Mouse (Mus musculus) liver, postnatal 0 days (tissue): Measurements from ENCODE around the gene Pet117. TPM values are rescaled to one million over a fixed set of nuclear protein-coding genes. Genes with fewer than 3 reads are reported as not detected.
A peak's percentile ranks its signal among the peaks of the same experiment; 100 is the strongest.

Experiments used
- ATAC-seq: fragments of 200-750 bp; cut with Nextera tagmentation; 2 replicates; pipeline ENCODE4 v1.8.0; 2017; ENCODE audit warnings: mild to moderate bottlenecking, moderate library complexity
- DNase-seq: peaks from one replicate; pipeline ENCODE4 v3.0.0-alpha.2; 2016
- H3K27ac ChIP-seq: fragments of 300-500 bp; sonication (generic); 2 replicates; pipeline ENCODE4 v1.5.1; 2014; ENCODE audit warnings: antibody characterized with exemption, moderate library complexity, mild to moderate bottlenecking, low read depth
- H3K27me3 ChIP-seq: fragments of 300-500 bp; sonication (generic); 2 replicates; pipeline ENCODE4 v1.6.1; 2014; ENCODE audit warnings: low read length, control low read depth, mixed read lengths; ENCODE audit not compliant: insufficient read depth
- H3K36me3 ChIP-seq: fragments of 300-500 bp; sonication (generic); replicated peaks from 2 replicates; pipeline ENCODE4 v1.6.1; 2014; ENCODE audit warnings: mild to moderate bottlenecking, control low read depth, low read length, moderate library complexity, mixed read lengths; ENCODE audit not compliant: insufficient read depth
- H3K4me1 ChIP-seq: fragments of 300-500 bp; sonication (generic); 2 replicates; pipeline ENCODE4 v1.6.1; 2014; ENCODE audit warnings: antibody characterized with exemption, mild to moderate bottlenecking, control low read depth; ENCODE audit not compliant: insufficient read depth
- H3K4me2 ChIP-seq: fragments of 300-500 bp; sonication (generic); 2 replicates; pipeline ENCODE4 v1.6.1; 2014; ENCODE audit warnings: low read depth, mild to moderate bottlenecking, low read length, moderate library complexity, mixed read lengths
- H3K4me3 ChIP-seq: fragments of 300-500 bp; sonication (generic); 2 replicates; pipeline ENCODE4 v1.5.1; 2014; ENCODE audit warnings: low read depth, low read length
- H3K9ac ChIP-seq: fragments of 300-500 bp; sonication (generic); replicated peaks from 2 replicates; pipeline ENCODE4 v1.6.1; 2014; ENCODE audit warnings: mild to moderate bottlenecking, moderate library complexity
- H3K9me3 ChIP-seq: fragments of 300-500 bp; sonication (generic); 2 replicates; pipeline ENCODE4 v1.6.1; 2016; ENCODE audit warnings: mild to moderate bottlenecking, control low read depth, low read length, mixed read lengths
- CTCF ChIP-seq: sonication (generic); IDR thresholded peaks from 2 replicates; pipeline ENCODE4 v1.5.1; 2016; ENCODE audit warnings: antibody characterized with exemption, low read depth
- EP300 ChIP-seq: IDR thresholded peaks from 2 replicates; pipeline ENCODE4 v1.6.1; 2016; ENCODE audit warnings: antibody characterized with exemption, low read depth, mild to moderate bottlenecking
- WGBS: fragments of 180-500 bp; shearing (Covaris S2); extraction: QIAGEN DNeasy Blood & Tissue Kit; methylation state at CpG from one replicate; pipeline ENCODE4 v1.1.7; 2014; ENCODE audit not compliant: insufficient replicate concordance; 5-methylcytosine and 5-hydroxymethylcytosine counted together
- polyA plus RNA-seq: library from polyadenylated mRNA; unstranded; fragments of >200 nt; fragmentation: Nextera tagmentation; extraction: Ambion mirVana; gene quantifications from 2 replicates; pipeline ENCODE4 v1.2.1, GENCODE M21; 2015

Pet117 gene
- polyA plus RNA-seq, 1 experiment from 2014 or later = 2.2 TPM

DNA sequence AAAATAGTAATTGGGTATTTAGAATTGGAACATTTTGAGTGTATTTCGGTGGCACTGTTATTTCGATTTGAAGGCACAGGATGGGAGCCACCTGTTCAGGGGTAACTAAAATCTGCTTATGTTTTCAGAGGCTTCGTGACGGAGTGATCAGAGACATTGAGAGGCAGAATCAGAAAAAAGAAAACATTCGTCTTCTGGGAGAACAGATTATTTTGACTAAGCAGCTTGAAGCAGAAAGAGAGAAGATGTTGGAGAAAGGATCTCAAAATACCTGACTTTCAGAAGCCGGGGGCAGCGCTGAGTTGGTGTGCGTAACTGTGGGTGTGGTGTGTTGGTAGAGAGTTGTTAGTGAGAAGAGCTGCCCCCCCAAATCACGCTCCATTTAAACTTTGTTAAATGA is 4.3 kb downstream of the Pet117 start:
- Histone ChIP-seq H3K9ac (no peak overlapping the region), H3K27me3 (no peaks in the 10 kb centered on the region), H3K4me1 (peaks cover 15% of the 10 kb centered on the region; the same call in 1 of the 2 replicates), H3K9me3 (no peaks in the 10 kb centered on the region), H3K27ac (no peak overlapping the region), H3K4me3 (no peak overlapping the region), H3K4me2 (no peak overlapping the region), H3K36me3 (peaks cover 33% of the 10 kb centered on the region)
- TF ChIP-seq CTCF = no peak
- TF ChIP-seq EP300 = no peak
- no peak for ATAC-seq
- no peak for DNase-seq
- WGBS = 88% methylated on average over 9 of the region's 9 CpGs

DNA sequence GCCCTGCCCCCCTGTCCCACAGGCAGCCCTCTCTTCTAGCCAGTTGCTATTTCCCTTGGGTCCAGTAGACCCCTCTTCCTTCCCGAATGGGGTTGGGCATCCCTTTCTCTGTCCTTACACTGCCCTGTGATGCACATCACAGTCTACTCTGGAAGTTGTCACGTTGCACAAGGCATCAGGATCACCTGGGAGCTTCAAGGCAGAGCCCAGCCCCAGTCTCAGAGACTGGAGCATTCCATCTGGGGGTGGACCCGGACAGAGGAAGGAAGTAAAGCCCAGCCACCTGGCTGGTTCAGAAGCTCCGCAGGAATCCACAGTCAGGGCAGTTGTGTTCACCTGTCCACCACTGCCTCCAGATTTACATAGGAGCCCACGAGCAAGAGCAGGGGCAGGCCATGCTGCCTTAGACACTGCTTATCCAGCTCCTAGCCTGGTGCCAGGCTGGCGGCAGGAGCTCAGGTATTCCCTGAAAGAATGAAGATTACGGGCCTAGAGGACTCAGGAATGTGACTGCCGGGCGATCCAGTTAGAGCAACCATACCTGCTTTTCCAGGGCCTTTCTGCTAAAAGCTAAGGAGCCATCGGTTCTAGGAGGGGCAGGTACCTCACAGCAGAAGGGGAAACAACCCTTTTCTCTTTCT is 6.4 kb downstream of the Pet117 start:
- H3K4me3 ChIP-seq = no peak overlapping the region
- H3K36me3 ChIP-seq = peaks cover 51% of the 10 kb centered on the region
- DNase-seq = no peak
- ATAC-seq = no peak
- no peaks in the 10 kb centered on the region for H3K27me3 ChIP-seq
- H3K4me1 ChIP-seq = peaks cover 5% of the 10 kb centered on the region; the same call in 1 of the 2 replicates
- H3K9me3 ChIP-seq = no peaks in the 10 kb centered on the region
- H3K4me2 ChIP-seq = no peak overlapping the region
- no peak overlapping the region for H3K27ac ChIP-seq
- H3K9ac ChIP-seq = no peak overlapping the region
- TF ChIP-seq CTCF (no peak), EP300 (no peak)
- 78% methylated on average over 10 of the region's 10 CpGs for WGBS

DNA sequence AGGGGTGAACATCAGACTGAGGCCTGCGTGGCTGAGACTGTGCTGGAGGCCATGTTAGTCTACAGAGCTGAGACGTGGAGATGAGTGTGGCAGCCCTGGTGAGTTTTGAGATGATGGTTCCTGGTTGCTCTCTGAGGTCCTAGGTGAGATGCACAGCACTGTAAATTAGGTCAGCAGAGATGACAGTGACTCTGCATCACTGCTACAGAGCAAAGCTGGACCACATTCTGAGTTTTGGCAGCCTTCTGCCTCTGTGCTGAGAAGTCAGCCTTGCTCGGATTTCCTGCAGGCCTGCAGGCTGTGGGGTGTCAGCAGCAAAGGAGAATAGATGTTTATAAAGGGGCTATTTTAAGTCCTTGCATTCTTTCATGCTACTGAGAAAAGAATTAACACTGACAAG is 12.5 kb downstream of the Pet117 start:
- Histone ChIP-seq H3K36me3 (peaks cover 69% of the 10 kb centered on the region), H3K27me3 (no peaks in the 10 kb centered on the region), H3K4me2 (no peak overlapping the region), H3K9me3 (no peaks in the 10 kb centered on the region), H3K27ac (no peak overlapping the region), H3K9ac (no peak overlapping the region), H3K4me3 (no peak overlapping the region), H3K4me1 (no peaks in the 10 kb centered on the region)
- 87% methylated on average over 3 of the region's 3 CpGs for WGBS
- ATAC-seq = no peak
- no peak for TF ChIP-seq EP300
- no peak for TF ChIP-seq CTCF
- DNase-seq = no peak

DNA sequence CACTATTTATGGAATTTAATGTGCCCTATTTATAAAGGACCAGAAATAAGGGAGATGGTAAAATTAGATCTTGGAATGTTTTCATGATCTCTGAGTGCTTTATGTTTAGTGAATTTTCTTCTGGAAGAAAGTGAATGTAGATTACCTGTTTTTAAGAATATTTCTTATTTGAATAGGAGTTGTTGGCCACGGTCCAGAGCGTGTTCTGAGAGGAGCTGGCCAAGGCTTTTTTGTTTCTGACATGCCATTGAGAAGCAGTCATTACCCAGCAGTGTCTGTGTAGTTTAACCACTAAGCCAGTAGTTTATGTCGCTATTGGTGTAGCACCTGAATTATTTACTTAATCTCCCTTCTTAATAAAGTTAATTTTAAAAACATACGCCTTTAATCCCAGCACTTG is 12.9 kb downstream of the Pet117 start:
- no peak overlapping the region for H3K27ac ChIP-seq
- H3K4me1 ChIP-seq = no peaks in the 10 kb centered on the region
- no peak overlapping the region for H3K4me3 ChIP-seq
- no peak overlapping the region for H3K9ac ChIP-seq
- no peak overlapping the region for H3K4me2 ChIP-seq
- no peak for ATAC-seq
- TF ChIP-seq CTCF (no peak), EP300 (no peak)
- peaks cover 67% of the 10 kb centered on the region for H3K36me3 ChIP-seq
- H3K9me3 ChIP-seq = no peaks in the 10 kb centered on the region
- DNase-seq = no peak
- no peaks in the 10 kb centered on the region for H3K27me3 ChIP-seq
- 90% methylated on average over 4 of the region's 4 CpGs for WGBS

DNA sequence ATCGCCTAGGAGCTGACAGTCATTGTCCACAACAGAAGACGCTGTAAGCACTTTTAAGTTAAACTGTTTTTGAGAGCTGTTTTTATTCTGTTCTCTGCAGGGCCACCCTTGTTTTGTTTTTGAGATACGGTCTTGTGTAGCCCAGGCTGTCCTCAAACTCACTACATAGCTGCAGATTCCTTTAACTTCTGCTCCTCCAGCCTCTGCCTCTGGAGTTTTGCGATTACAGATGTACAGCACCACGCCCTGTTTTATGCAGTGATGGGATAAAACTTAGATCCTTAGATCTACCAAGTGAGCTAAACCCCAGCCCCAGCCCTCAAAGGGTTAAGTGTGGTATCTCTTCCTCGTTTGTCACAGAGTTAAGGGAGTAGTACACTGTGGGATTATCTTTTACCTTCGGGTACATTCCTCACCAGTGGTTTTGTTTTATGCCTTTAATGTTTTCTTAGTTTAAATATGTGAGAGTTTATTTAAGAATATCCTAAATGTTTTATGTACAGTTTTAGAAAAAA is 13.9 kb downstream of the Pet117 start:
- ATAC-seq (peak; percentile 43), DNase-seq (no peak)
- Histone ChIP-seq H3K36me3 (peaks cover 60% of the 10 kb centered on the region), H3K27me3 (no peaks in the 10 kb centered on the region), H3K9me3 (no peaks in the 10 kb centered on the region), H3K4me3 (no peak overlapping the region), H3K4me2 (no peak overlapping the region), H3K9ac (no peak overlapping the region), H3K27ac (no peak overlapping the region), H3K4me1 (no peaks in the 10 kb centered on the region)
- 62% methylated on average over 7 of the region's 7 CpGs for WGBS
- no peak for TF ChIP-seq CTCF
- TF ChIP-seq EP300 = no peak

DNA sequence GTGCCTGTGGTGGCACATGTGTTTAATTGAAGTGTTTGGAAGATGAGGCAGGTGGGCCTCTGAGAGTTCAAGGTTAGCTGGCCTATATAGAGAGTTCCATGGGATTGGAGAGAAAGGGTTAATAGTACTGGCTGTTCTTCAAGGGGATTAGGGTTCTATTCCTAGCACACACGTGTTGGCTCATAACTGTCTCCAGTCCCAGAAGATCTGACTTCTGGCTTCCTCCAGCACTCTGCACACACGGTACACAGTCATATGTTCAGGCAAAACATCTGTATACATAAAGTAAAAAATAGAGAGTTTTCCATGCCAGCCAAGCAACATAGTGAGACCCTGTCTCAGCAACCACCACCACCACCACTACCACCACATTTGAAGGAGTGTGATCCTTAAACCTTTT is 17.5 kb downstream of the Pet117 start:
- 72% methylated on average over 2 of the region's 2 CpGs for WGBS
- no peak for ATAC-seq
- peaks cover 50% of the 10 kb centered on the region for H3K36me3 ChIP-seq

More for the DNA sequence above, 17.5 kb downstream of the Pet117 start:
- no peak for DNase-seq
- no peaks in the 10 kb centered on the region for H3K9me3 ChIP-seq
- H3K4me2 ChIP-seq = no peak overlapping the region
- H3K9ac ChIP-seq = no peak overlapping the region
- TF ChIP-seq EP300 (no peak), CTCF (no peak)
- H3K27ac ChIP-seq = no peak overlapping the region
- H3K4me1 ChIP-seq = no peaks in the 10 kb centered on the region
- no peak overlapping the region for H3K4me3 ChIP-seq
- no peaks in the 10 kb centered on the region for H3K27me3 ChIP-seq
